Mouse (Mus musculus) adrenal gland, adult 2 months (tissue): ENCODE measurements at regions not wholly inside any gene's neighbourhood (a gene's known extent, or its start where the extent isn't known, plus 50 kb on each side); places are given as distances from the start of the nearest gene placed in this dataset.

Source experiments
- DNase-seq: peaks from one replicate; pipeline ENCODE4 v3.0.0; 2021

DNA sequence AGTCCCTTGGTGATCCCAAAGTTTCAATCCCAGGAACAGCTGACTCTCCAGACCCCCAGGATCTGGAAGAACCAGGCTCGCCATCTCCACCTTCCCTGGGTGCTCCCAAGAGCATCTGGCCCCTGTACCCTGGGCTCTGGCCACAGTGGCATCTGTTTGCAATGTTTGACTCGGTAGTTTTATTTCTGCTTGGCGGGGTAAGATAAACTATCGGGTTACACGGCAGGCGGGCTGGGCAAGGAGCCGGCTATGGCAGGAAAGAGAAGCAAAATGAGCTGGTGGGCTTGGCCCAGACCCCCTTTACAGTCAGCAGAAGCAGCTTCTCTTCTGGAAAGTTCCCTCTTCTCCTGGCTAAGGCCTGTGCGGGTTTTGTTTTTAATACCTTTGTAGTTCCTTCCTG is 50.6 kb upstream of the Tbx3 start:
- no peak for DNase-seq
